Mouse (Mus musculus) midbrain, embryonic 15.5 days (tissue): Measurements from ENCODE around the gene Soat1. TPM values are rescaled to one million over a fixed set of nuclear protein-coding genes. Genes with fewer than 3 reads are reported as not detected.

Experiments
- ATAC-seq: fragments of 200-750 bp; cut with Nextera tagmentation; replicated peaks from 2 replicates; pipeline ENCODE4 v1.8.0; 2017; ENCODE audit warnings: moderate TSS enrichment
- H3K27ac ChIP-seq: fragments of 300-500 bp; sonication (generic); 2 replicates; pipeline ENCODE4 v1.5.1; 2015; ENCODE audit warnings: mild to moderate bottlenecking, inconsistent platforms
- H3K27me3 ChIP-seq: fragments of 300-500 bp; sonication (generic); replicated peaks from 2 replicates; pipeline ENCODE4 v1.6.1; 2015; ENCODE audit warnings: inconsistent platforms
- H3K36me3 ChIP-seq: fragments of 300-500 bp; sonication (generic); replicated peaks from 2 replicates; pipeline ENCODE4 v1.6.1; 2015; ENCODE audit warnings: inconsistent platforms
- H3K4me1 ChIP-seq: fragments of 300-500 bp; sonication (generic); 2 replicates; pipeline ENCODE4 v1.6.1; 2015; ENCODE audit warnings: inconsistent platforms
- H3K4me2 ChIP-seq: fragments of 300-500 bp; sonication (generic); 2 replicates; pipeline ENCODE4 v1.6.1; 2015; ENCODE audit warnings: inconsistent platforms, mild to moderate bottlenecking, moderate library complexity
- H3K4me3 ChIP-seq: fragments of 300-500 bp; sonication (generic); 2 replicates; pipeline ENCODE4 v1.5.1; 2015; ENCODE audit warnings: mild to moderate bottlenecking, inconsistent platforms
- H3K9ac ChIP-seq: fragments of 300-500 bp; sonication (generic); 2 replicates; pipeline ENCODE4 v1.6.1; 2015; ENCODE audit warnings: mild to moderate bottlenecking, inconsistent platforms
- H3K9me3 ChIP-seq: fragments of 300-500 bp; sonication (generic); 2 replicates; pipeline ENCODE4 v1.6.1; 2016; ENCODE audit warnings: inconsistent platforms
- WGBS: fragments of 180-500 bp; shearing (Covaris S2); methylation state at CpG from one replicate; pipeline ENCODE4 v1.1.7; 2015; ENCODE audit warnings: mixed read lengths; 5-methylcytosine and 5-hydroxymethylcytosine counted together
- polyA plus RNA-seq: library from polyadenylated mRNA; unstranded; fragments of >200 nt; fragmentation: Nextera tagmentation; extraction: Ambion mirVana; gene quantifications from 2 replicates; pipeline ENCODE4 v1.2.1, GENCODE M21; 2015

The Soat1 gene
- polyA plus RNA-seq, 1 experiment from 2014 or later = 9.2 TPM

DNA sequence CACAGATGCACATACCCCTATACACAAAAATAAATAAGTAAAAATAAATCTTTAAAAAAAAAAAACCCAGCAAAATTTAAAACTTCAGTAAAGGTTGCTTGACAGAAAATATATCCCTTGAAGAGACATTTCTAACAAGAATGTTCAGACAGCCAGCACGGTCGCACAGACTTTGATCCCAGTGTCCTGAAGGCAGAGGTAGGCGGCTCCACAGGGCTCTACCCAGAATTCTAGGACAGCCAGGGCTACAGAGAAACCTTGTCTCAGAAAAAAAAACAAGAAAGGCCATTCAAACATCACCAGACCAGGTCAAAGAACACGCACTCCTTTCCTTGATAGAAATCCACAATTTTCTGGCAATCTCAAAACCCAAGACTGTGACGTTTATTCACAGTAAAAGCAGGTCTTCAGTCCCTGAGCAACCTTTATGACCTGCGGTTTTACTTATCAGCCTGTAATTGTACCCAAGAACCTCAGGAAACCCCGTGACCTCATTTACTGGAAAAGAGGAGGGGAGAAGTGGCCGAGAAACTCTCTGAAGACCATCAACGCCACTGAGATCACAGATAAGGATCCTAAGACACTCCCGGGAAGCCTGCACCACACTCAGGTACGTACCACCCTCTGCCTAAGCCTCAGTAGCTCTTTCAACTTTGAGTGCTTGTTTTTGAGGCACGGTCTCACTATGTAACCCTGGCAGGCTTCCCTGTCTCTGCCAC lies 11.7 kb downstream of the Soat1 start:
- Histone ChIP-seq H3K27me3 (no peaks in the 10 kb centered on the region), H3K9me3 (no peaks in the 10 kb centered on the region), H3K4me1 (no peaks in the 10 kb centered on the region), H3K4me3 (no peak overlapping the region), H3K4me2 (no peak overlapping the region), H3K9ac (no peak overlapping the region), H3K36me3 (no peaks in the 10 kb centered on the region), H3K27ac (no peak overlapping the region)
- 89% methylated on average over 12 of the region's 12 CpGs for WGBS
- no peak for ATAC-seq

- Histone ChIP-seq H3K4me2 (no peak overlapping the region), H3K27me3 (no peaks in the 10 kb centered on the region), H3K9ac (no peak overlapping the region), H3K4me3 (no peak overlapping the region), H3K27ac (no peak overlapping the region), H3K9me3 (no peaks in the 10 kb centered on the region), H3K36me3 (no peaks in the 10 kb centered on the region), H3K4me1 (no peaks in the 10 kb centered on the region)
- 97% methylated on average over 6 of the region's 6 CpGs for WGBS
- ATAC-seq = no peak
Observed at GRCm38 (mm10) chr1:156461036-156461435, 13.1 kb downstream of the Soat1 start.

DNA sequence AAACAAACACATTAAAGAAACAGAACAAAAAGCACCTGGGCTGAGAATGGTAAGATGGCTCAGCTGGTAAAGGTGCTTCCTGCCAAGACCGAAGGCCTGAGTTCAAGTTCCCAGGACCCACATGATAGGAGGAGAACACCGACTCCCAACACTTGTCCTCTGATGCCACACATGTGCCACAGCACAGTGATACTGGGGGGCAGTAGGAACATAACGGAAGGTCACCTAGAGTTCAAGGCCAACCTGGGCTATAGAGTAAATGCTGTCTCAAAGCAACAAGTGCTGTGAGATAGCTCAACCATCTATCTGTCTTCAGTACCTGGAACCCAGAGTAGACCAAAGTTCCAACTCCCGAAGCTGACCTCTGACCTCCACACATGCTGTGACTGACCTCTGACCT lies 13.9 kb downstream of the Soat1 start:
- no peak overlapping the region for H3K4me2 ChIP-seq
- ATAC-seq = no peak
- no peak overlapping the region for H3K27ac ChIP-seq
- H3K9me3 ChIP-seq = no peaks in the 10 kb centered on the region
- no peaks in the 10 kb centered on the region for H3K4me1 ChIP-seq
- H3K9ac ChIP-seq = no peak overlapping the region
- no peaks in the 10 kb centered on the region for H3K36me3 ChIP-seq
- H3K4me3 ChIP-seq = no peak overlapping the region
- WGBS = 93% methylated on average over 4 of the region's 4 CpGs
- no peaks in the 10 kb centered on the region for H3K27me3 ChIP-seq

GRCm38 (mm10) chr1:156459690-156460089 lies 14.4 kb downstream of the Soat1 start:
- no peaks in the 10 kb centered on the region for H3K9me3 ChIP-seq
- H3K4me2 ChIP-seq = no peak overlapping the region
- ATAC-seq = no peak
- H3K27me3 ChIP-seq = no peaks in the 10 kb centered on the region
- 94% methylated on average over 3 of the region's 3 CpGs for WGBS
- H3K27ac ChIP-seq = no peak overlapping the region
- no peak overlapping the region for H3K9ac ChIP-seq
- H3K4me3 ChIP-seq = no peak overlapping the region
- no peaks in the 10 kb centered on the region for H3K4me1 ChIP-seq
- H3K36me3 ChIP-seq = no peaks in the 10 kb centered on the region

DNA sequence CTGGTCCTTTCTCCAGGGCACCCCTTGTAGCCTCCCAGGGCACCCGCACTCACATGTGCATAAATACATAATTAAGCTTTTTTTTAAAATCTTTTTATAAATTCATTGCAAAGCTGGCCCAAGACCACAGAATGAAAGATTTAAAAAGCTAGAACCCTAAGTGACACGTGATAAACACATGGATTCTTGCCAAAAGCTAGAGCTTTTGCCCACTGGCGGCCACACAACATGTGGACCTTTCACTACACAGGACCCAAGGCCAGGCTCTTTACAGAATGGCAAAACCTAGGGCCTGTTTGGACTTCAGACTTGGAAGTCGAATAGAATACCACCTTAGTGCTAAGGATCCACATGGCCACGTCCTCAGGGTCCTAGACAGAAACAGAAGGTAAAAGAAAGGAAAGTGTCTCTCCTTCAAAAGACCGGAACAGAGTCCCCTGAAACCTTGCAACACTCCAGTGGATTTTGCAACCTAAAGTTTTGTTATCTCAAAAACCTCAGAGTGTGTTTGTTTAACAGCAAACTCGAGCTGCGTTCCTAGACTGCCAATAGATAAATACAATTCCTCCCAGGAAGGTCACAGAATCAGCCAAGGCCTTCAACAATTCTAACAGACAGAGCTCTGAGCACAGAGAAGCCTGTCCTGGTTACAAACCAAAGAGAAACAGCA lies 15.6 kb downstream of the Soat1 start:
- no peaks in the 10 kb centered on the region for H3K36me3 ChIP-seq
- no peaks in the 10 kb centered on the region for H3K9me3 ChIP-seq
- no peak overlapping the region for H3K4me3 ChIP-seq
- no peak for ATAC-seq
- no peaks in the 10 kb centered on the region for H3K27me3 ChIP-seq
- no peak overlapping the region for H3K9ac ChIP-seq
- no peak overlapping the region for H3K4me2 ChIP-seq
- 85% methylated on average over 8 of the region's 8 CpGs for WGBS
- no peak overlapping the region for H3K27ac ChIP-seq
- H3K4me1 ChIP-seq = no peaks in the 10 kb centered on the region

DNA sequence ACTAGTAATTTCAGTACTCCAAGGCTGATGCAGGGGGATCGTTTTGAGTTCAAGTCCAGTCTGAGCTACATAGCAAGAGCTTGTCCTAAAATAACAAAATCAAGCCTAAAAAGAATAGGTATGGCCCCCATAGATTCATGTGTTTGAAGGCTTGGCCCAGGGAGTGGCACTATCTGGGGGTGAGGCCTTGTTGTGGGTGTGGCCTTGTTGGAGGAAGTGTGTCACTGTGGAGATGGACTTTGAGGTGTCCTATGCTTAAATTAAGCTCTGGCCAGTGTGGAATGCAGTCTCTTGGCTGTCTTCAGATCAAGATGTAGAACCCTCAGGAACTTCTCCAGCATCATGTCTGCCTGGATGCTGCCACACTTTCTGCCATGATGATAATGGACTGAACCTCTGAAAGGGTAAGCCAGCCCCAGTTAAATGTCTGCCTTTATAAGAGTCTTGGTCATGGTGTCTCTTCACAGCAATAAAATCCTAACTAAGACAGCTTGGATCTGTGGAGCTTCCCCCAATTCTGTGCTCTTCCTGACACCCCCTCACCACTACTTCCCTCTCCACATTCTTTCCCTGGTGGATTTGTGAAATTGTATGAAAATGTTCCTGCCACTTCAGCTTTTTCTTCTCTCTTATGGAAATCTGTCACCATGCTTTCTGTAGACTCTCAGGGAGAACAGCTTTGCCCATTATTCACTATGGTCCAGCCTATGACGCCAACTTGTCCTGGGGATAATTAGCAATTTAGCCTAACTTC lies 18.9 kb downstream of the Soat1 start:
- H3K4me2 ChIP-seq = no peak overlapping the region
- no peak overlapping the region for H3K27ac ChIP-seq
- no peak overlapping the region for H3K4me3 ChIP-seq
- WGBS = 94% methylated on average over 2 of the region's 2 CpGs
- ATAC-seq = no peak
- H3K9ac ChIP-seq = no peak overlapping the region
- no peaks in the 10 kb centered on the region for H3K4me1 ChIP-seq
- H3K9me3 ChIP-seq = no peaks in the 10 kb centered on the region
- H3K36me3 ChIP-seq = no peaks in the 10 kb centered on the region
- no peaks in the 10 kb centered on the region for H3K27me3 ChIP-seq

GRCm38 (mm10) chr1:156454384-156454783 lies 19.7 kb downstream of the Soat1 start:
- no peak overlapping the region for H3K4me2 ChIP-seq
- H3K4me1 ChIP-seq = no peaks in the 10 kb centered on the region
- no peak overlapping the region for H3K4me3 ChIP-seq
- H3K27ac ChIP-seq = no peak overlapping the region
- 63% methylated on average over 7 of the region's 7 CpGs for WGBS
- H3K36me3 ChIP-seq = no peaks in the 10 kb centered on the region
- ATAC-seq = no peak
- H3K9ac ChIP-seq = no peak overlapping the region
- H3K9me3 ChIP-seq = no peaks in the 10 kb centered on the region
- H3K27me3 ChIP-seq = no peaks in the 10 kb centered on the region

- Histone ChIP-seq H3K27me3 (no peaks in the 10 kb centered on the region), H3K9ac (no peak overlapping the region), H3K36me3 (no peaks in the 10 kb centered on the region), H3K4me3 (no peak overlapping the region), H3K4me2 (no peak overlapping the region), H3K27ac (no peak overlapping the region), H3K9me3 (no peaks in the 10 kb centered on the region), H3K4me1 (no peaks in the 10 kb centered on the region)
- 88% methylated on average over 10 of the region's 10 CpGs for WGBS
- ATAC-seq = no peak
Observed at GRCm38 (mm10) chr1:156453876-156454275, 20.3 kb downstream of the Soat1 start.

DNA sequence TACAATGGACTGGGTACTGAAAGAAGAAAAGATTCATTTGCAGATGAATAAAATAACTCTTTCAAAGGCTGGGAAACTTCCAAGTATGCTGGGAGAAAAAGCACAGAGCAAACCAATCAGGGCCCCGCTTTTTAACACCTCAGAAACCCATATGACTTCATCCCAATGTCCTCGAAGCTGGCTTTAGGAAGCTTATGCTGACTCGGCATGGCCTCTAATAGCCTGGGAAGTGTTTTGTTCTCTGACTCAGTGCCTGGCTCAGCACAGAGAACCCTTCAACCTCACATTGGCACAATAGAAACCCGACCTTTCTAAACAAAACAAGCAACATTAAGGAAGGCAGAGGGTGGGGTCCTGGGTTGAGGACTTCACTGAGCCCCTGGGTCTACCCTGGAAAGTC lies 23.7 kb downstream of the Soat1 start:
- WGBS = 23% methylated on average over 4 of the region's 4 CpGs
- Histone ChIP-seq H3K36me3 (no peaks in the 10 kb centered on the region), H3K4me3 (no peak overlapping the region), H3K27me3 (no peaks in the 10 kb centered on the region), H3K4me2 (no peak overlapping the region), H3K4me1 (no peaks in the 10 kb centered on the region), H3K27ac (no peak overlapping the region), H3K9me3 (no peaks in the 10 kb centered on the region), H3K9ac (no peak overlapping the region)
- ATAC-seq = no peak

- no peak overlapping the region for H3K4me2 ChIP-seq
- no peaks in the 10 kb centered on the region for H3K27me3 ChIP-seq
- 68% methylated on average over 17 of the region's 17 CpGs for WGBS
- no peaks in the 10 kb centered on the region for H3K36me3 ChIP-seq
- H3K4me1 ChIP-seq = no peaks in the 10 kb centered on the region
- no peak for ATAC-seq
- H3K27ac ChIP-seq = no peak overlapping the region
- no peak overlapping the region for H3K4me3 ChIP-seq
- no peak overlapping the region for H3K9ac ChIP-seq
- H3K9me3 ChIP-seq = no peaks in the 10 kb centered on the region
Observed at GRCm38 (mm10) chr1:156449691-156450090, 24.4 kb downstream of the Soat1 start.

- H3K27me3 ChIP-seq = no peaks in the 10 kb centered on the region
- H3K9me3 ChIP-seq = no peaks in the 10 kb centered on the region
- no peak overlapping the region for H3K27ac ChIP-seq
- no peak overlapping the region for H3K4me2 ChIP-seq
- H3K9ac ChIP-seq = no peak overlapping the region
- H3K4me3 ChIP-seq = no peak overlapping the region
- H3K36me3 ChIP-seq = no peaks in the 10 kb centered on the region
- ATAC-seq = no peak
- WGBS = 83% methylated on average over 7 of the region's 7 CpGs
- H3K4me1 ChIP-seq = no peaks in the 10 kb centered on the region
Observed at GRCm38 (mm10) chr1:156449089-156449488, 25.0 kb downstream of the Soat1 start.

GRCm38 (mm10) chr1:156445049-156445448 lies 29.1 kb downstream of the Soat1 start:
- Histone ChIP-seq H3K27ac (no peak overlapping the region), H3K36me3 (no peaks in the 10 kb centered on the region), H3K4me1 (no peaks in the 10 kb centered on the region), H3K4me3 (no peak overlapping the region), H3K4me2 (no peak overlapping the region), H3K9me3 (no peaks in the 10 kb centered on the region), H3K27me3 (no peaks in the 10 kb centered on the region), H3K9ac (no peak overlapping the region)
- 80% methylated on average over 1 of the region's 1 CpGs for WGBS
- ATAC-seq = no peak
